Mouse (Mus musculus): Measurements from ENCODE around the gene Dbn1. TPM values are rescaled to one million over a fixed set of nuclear protein-coding genes. Genes with fewer than 3 reads are reported as not detected.

Gene Dbn1
- polyA plus RNA-seq, 1 experiment from 2014 or later = 558 TPM

DNA sequence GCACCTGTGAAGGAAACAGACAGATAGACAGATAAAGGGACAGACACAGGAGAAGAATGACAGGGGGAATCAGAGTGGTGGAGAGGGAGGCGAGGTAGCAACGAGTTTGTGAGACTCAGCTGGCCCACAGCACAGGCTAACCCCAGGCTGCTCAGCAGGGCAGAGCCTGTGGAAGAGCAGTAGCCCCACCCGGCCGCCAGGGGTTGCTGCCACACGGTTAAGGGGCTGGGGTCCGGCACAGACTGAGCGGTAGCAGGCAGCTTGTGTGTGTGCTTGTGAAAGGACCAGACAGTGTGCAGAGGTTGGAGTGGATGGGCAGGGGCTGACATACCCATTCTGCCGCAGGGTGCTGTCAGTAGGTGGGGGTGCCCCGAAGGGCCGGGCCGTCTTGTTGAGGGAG, 20.0 kb upstream of the Dbn1 start:
- WGBS = 58% methylated on average over 11 of the region's 11 CpGs
- H3K36me3 ChIP-seq = peaks cover 65% of the 10 kb centered on the region

DNA sequence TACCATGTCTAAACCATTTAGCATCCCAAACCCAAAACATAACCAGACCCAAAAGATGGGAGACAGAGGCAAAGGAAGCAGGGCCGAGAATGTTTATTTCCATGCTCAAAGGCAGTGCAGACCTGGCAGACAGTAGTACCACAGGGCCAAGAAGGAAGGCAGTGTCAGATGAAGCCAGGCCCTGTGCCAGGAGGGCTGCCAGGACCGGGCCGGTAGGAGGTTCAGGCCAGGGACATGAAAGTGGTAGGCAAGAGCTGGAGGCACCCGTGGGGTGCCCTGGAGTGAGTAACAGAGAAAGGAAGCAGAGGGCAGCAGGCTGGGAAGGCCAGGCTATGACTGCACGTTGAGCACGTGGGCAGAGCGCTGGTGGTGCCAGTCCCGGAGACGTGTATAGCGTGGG, 18.8 kb upstream of the Dbn1 start:
- no peak overlapping the region for H3K4me3 ChIP-seq
- WGBS = 91% methylated on average over 10 of the region's 10 CpGs
- no peaks in the 10 kb centered on the region for H3K9me3 ChIP-seq
- H3K36me3 ChIP-seq = peaks cover 72% of the 10 kb centered on the region
- H3K9ac ChIP-seq (replicated peaks) = no peak overlapping the region
- H3K27ac ChIP-seq (replicated peaks) = no peak overlapping the region
- H3K4me1 ChIP-seq = peaks cover 17% of the 10 kb centered on the region
- no peaks in the 10 kb centered on the region for H3K27me3 ChIP-seq
- no peak overlapping the region for H3K4me2 ChIP-seq (replicated peaks)
- ATAC-seq (ENCODE audit: low FRiP score, low read depth) = no peak

More for the DNA sequence above, 20.0 kb upstream of the Dbn1 start:
- no peak for ATAC-seq (ENCODE audit: low FRiP score, low read depth)
- Histone ChIP-seq H3K4me3 (no peak overlapping the region), H3K4me2 (replicated peaks) (no peak overlapping the region), H3K4me1 (peaks cover 26% of the 10 kb centered on the region), H3K27me3 (no peaks in the 10 kb centered on the region), H3K9ac (replicated peaks) (no peak overlapping the region), H3K9me3 (no peaks in the 10 kb centered on the region), H3K27ac (replicated peaks) (no peak overlapping the region)

DNA sequence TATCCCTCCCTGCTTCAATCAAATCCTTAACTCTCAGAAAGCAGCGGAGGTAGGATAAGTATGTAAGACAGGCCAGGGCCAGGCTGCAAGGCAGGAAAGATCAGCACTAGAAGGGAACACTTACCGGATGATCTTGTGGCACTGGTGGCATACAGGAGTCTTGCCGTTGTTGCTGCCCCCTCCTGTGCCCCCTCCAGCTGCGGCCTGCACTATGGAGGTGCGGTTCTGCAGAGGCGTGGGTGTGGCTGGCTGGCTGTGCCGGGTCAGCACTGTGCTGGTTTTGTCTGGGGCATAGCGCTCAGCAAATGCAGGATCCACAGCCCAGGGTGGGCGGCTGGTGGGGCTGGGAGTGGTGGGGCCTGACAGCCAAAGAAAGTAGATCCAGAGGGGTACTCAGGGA, 17.9 kb upstream of the Dbn1 start:
- no peak overlapping the region for H3K9ac ChIP-seq (replicated peaks)
- WGBS = 93% methylated on average over 9 of the region's 9 CpGs
- peaks cover 72% of the 10 kb centered on the region for H3K36me3 ChIP-seq
- no peak overlapping the region for H3K27ac ChIP-seq (replicated peaks)
- peaks cover 8% of the 10 kb centered on the region for H3K4me1 ChIP-seq
- H3K9me3 ChIP-seq = no peaks in the 10 kb centered on the region
- no peak overlapping the region for H3K4me2 ChIP-seq (replicated peaks)
- H3K27me3 ChIP-seq = no peaks in the 10 kb centered on the region
- H3K4me3 ChIP-seq = no peak overlapping the region
- no peak for ATAC-seq (ENCODE audit: low FRiP score, low read depth)

DNA sequence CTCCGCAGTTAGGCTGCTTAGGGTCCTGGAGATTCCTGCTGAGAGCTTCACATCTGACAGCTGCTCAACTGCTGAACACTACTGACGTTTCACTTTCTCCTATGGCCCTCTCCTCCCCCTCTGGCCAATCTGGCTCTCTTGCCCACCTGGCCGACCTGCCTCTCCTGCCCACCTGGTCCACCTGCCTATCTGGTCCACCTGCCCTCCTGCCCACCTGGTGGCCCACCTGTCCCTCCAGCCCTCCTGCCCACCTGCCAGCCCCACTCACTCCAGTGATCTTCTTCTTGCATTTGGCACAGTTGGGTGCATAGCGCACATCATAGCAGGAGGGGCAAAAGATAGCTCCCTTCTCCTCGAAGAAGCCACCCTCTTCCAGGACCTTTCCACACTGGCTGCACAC, 16.5 kb upstream of the Dbn1 start:
- H3K4me3 ChIP-seq = no peak overlapping the region
- no peak overlapping the region for H3K4me2 ChIP-seq (replicated peaks)
- H3K4me1 ChIP-seq = no peaks in the 10 kb centered on the region
- H3K27ac ChIP-seq (replicated peaks) = no peak overlapping the region
- WGBS = 87% methylated on average over 5 of the region's 5 CpGs
- H3K9ac ChIP-seq (replicated peaks) = no peak overlapping the region
- H3K27me3 ChIP-seq = no peaks in the 10 kb centered on the region
- ATAC-seq (ENCODE audit: low FRiP score, low read depth) = no peak
- H3K9me3 ChIP-seq = no peaks in the 10 kb centered on the region
- peaks cover 74% of the 10 kb centered on the region for H3K36me3 ChIP-seq

DNA sequence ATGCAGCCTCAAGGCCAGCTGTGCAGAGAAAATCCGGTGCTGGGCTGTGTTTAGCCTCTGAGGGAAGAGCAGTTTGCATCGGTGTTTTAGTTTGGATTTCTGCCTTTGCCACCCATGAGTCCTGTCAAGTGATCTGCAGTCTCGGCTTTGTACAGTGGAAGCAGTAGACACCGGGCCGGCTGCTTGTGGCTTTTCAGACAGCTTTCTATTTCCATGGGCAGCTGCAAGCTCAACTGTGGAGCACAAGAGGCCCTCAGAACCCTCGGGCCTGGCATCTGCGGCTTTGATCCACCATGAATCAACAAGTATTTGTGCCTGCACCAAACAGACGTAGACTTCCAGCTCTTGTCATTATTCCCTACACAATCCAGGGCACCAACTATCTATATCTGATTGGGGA, 14.5 kb upstream of the Dbn1 start:
- WGBS = 90% methylated on average over 8 of the region's 8 CpGs
- Histone ChIP-seq H3K36me3 (peaks cover 68% of the 10 kb centered on the region), H3K4me1 (peaks cover 3% of the 10 kb centered on the region), H3K4me3 (no peak overlapping the region), H3K27ac (replicated peaks) (no peak overlapping the region), H3K27me3 (no peaks in the 10 kb centered on the region), H3K9me3 (no peaks in the 10 kb centered on the region), H3K9ac (replicated peaks) (no peak overlapping the region), H3K4me2 (replicated peaks) (no peak overlapping the region)
- no peak for ATAC-seq (ENCODE audit: low FRiP score, low read depth)

DNA sequence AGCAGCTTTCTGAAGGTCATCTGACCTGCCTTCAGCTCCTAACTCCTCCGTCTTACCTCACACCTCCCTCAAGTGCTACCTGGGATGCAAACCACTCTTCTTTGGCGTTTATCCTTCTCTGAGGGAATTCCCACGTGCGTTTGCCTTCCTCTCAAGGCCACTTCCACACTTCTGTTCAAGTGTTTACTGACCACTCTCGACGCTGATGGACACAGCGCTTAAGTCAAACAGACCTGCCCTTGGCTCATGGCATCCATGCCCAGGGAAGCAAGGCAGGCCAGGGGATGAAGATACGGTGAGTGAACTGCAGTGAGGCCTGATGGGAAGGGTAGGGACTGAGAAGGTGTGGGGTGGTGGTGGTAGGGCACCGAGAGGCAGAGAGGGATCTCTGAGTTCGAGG, 12.7 kb upstream of the Dbn1 start:
- H3K27ac ChIP-seq (replicated peaks) = no peak overlapping the region
- H3K27me3 ChIP-seq = no peaks in the 10 kb centered on the region
- WGBS = 88% methylated on average over 10 of the region's 10 CpGs
- H3K4me2 ChIP-seq (replicated peaks) = no peak overlapping the region
- H3K36me3 ChIP-seq = peaks cover 50% of the 10 kb centered on the region
- peaks cover 15% of the 10 kb centered on the region for H3K4me1 ChIP-seq
- H3K9ac ChIP-seq (replicated peaks) = no peak overlapping the region
- H3K9me3 ChIP-seq = no peaks in the 10 kb centered on the region
- ATAC-seq (ENCODE audit: low FRiP score, low read depth) = no peak
- no peak overlapping the region for H3K4me3 ChIP-seq

DNA sequence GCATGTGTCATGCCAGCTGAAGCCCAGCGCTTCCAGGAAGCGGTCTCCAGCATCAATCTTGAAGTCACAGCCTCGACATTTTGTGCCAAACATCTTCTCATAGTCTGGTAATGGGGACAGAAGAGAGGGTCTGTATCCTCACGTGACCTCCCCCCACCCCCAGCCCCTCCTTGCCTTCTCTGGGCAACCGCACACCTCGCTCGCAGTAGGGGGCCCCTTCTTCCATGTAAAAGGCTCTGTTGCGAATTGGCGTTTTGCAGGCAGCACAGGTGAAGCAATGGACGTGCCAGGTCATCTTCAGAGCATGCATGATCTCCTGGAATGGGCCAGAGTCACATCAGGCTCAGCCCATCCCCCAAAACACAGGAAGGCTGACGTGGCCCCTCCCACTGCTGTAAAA, 11.0 kb upstream of the Dbn1 start:
- Histone ChIP-seq H3K4me3 (no peak overlapping the region), H3K27me3 (peaks cover 5% of the 10 kb centered on the region), H3K9ac (replicated peaks) (no peak overlapping the region), H3K4me1 (peaks cover 29% of the 10 kb centered on the region), H3K9me3 (no peaks in the 10 kb centered on the region), H3K27ac (replicated peaks) (no peak overlapping the region), H3K4me2 (replicated peaks) (no peak overlapping the region), H3K36me3 (peaks cover 33% of the 10 kb centered on the region)
- ATAC-seq (ENCODE audit: low FRiP score, low read depth) = no peak
- WGBS = 56% methylated on average over 11 of the region's 11 CpGs

DNA sequence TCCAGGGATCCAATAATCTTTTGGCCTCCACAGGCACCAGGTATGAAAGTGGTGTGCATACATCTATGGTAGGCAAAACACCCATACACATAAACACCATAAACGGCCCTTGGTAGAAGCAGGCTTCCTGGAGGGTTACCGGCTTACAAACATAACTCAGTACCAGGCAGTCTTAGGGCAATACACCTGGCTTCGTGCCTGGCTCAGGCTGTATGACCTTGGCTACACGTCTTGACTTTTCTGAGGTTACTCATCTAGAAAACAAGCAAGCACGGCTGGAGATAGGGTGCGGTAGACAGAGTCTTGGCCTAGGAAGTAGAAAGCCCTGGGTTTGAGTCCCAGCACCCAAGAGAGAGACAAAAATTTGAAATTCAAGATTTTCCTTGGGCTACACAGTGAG, 8.8 kb upstream of the Dbn1 start:
- H3K27me3 ChIP-seq = peaks cover 5% of the 10 kb centered on the region
- H3K4me3 ChIP-seq = no peak overlapping the region
- no peak overlapping the region for H3K4me2 ChIP-seq (replicated peaks)
- H3K36me3 ChIP-seq = peaks cover 17% of the 10 kb centered on the region
- 94% methylated on average over 6 of the region's 6 CpGs for WGBS
- H3K9me3 ChIP-seq = no peaks in the 10 kb centered on the region
- H3K4me1 ChIP-seq = peaks cover 29% of the 10 kb centered on the region
- H3K27ac ChIP-seq (replicated peaks) = no peak overlapping the region
- no peak overlapping the region for H3K9ac ChIP-seq (replicated peaks)
- no peak for ATAC-seq (ENCODE audit: low FRiP score, low read depth)

DNA sequence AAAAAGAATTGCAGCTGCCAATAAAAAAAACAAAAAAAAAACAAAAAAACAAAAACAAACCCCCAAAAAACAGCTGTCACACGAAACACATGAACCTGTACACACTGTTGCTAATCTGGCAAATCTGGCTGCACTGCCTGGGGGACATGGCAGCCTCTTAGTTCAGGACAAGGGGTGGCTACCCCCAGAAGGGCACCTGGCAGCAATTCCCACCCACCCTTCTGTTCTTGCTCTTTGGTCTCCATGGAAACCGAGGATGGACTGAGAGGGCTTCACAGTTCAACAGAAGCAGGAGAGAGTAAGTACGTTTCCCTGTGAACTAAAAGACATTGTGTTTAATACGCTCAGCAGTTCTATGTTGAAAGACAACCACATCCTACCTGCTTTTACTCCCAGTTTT, 7.8 kb upstream of the Dbn1 start:
- Histone ChIP-seq H3K4me3 (no peak overlapping the region), H3K9ac (replicated peaks) (no peak overlapping the region), H3K9me3 (no peaks in the 10 kb centered on the region), H3K4me1 (peaks cover 29% of the 10 kb centered on the region), H3K27ac (replicated peaks) (0 out of 2 replicates have a peak overlapping the region, but pooled peaks have one; percentile 15), H3K4me2 (replicated peaks) (0 out of 2 replicates have a peak overlapping the region, but pooled peaks have one; percentile 11), H3K36me3 (peaks cover 16% of the 10 kb centered on the region), H3K27me3 (peaks cover 5% of the 10 kb centered on the region)
- ATAC-seq (ENCODE audit: low FRiP score, low read depth) = no peak
- 15% methylated on average over 4 of the region's 4 CpGs for WGBS

DNA sequence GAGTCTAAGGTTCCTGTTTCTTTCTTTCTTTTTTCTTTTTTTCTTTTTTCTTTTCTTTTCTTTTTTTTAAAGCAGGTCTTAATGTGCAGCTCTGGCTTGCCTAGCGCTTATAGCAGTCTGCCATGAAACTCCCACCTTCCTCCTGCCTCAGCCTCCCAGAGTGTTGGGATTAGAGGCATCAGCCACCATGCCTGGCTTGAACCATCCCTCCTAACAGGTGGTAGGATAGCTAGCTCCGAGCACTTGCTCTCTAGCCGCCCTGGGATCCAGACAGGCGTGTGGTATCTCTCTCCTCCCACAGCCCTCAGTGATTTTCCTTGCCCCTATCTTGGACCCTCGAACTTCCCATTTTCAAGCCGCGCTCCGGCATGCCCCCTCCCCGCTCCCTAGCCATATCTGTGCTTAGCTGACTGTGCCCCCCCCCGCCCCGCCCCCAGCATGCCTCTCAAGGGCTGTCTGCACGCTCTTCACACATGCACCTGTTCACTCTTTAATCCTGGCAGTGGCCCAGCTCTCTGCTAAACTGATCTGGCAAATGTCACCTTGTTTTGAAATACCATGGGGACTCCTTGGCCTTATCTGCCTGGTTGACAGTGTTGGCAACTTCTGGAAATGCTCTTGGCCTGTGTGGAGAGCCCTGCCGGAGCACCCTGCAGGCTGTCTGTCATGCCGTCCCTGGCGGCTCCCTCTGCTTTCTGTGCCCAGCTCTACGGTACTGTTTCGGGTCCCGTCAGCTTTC, 7.1 kb upstream of the Dbn1 start:
- H3K4me2 ChIP-seq (replicated peaks) = no peak overlapping the region
- 0 out of 2 replicates have a peak, but pooled peaks have one; percentile 47 for ATAC-seq (ENCODE audit: low FRiP score, low read depth)
- peaks cover 29% of the 10 kb centered on the region for H3K4me1 ChIP-seq
- no peak overlapping the region; the same call in 1 of the 2 replicates for H3K27ac ChIP-seq (replicated peaks)
- WGBS = 24% methylated on average over 18 of the region's 18 CpGs
- H3K36me3 ChIP-seq = peaks cover 10% of the 10 kb centered on the region
- H3K9me3 ChIP-seq = no peaks in the 10 kb centered on the region
- H3K9ac ChIP-seq (replicated peaks) = peak overlapping the region; percentile 39; the same call in 1 of the 2 replicates
- no peak overlapping the region for H3K4me3 ChIP-seq
- H3K27me3 ChIP-seq = peaks cover 5% of the 10 kb centered on the region

DNA sequence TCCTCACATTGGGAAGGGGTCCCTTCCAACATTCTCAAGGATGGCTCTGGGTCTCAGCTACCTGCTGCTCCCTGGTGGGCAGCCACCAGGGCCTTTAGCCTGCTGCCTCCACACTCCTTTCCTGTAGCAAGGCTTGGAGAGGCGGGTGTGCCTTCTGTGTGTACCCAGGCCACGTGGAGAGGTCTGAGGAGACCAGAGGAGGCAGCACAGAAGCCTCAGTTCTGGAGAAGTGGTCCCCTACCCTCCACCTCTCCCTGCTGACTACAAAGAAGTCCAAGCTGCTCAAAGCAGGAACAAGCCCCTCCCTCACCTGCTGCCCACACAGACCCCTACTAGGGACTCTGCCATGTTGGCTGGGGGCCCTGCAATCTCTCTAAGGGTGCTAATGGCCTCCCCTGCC, 6.3 kb upstream of the Dbn1 start:
- H3K9ac ChIP-seq (replicated peaks) = no peak overlapping the region
- H3K9me3 ChIP-seq = no peaks in the 10 kb centered on the region
- H3K36me3 ChIP-seq = peaks cover 10% of the 10 kb centered on the region
- no peak for ATAC-seq (ENCODE audit: low FRiP score, low read depth)
- 0 out of 2 replicates have a peak overlapping the region, but pooled peaks have one; percentile 26 for H3K27ac ChIP-seq (replicated peaks)
- H3K27me3 ChIP-seq = peaks cover 5% of the 10 kb centered on the region
- 31% methylated on average over 2 of the region's 2 CpGs for WGBS
- no peak overlapping the region for H3K4me3 ChIP-seq
- H3K4me1 ChIP-seq = peaks cover 30% of the 10 kb centered on the region
- no peak overlapping the region for H3K4me2 ChIP-seq (replicated peaks)

DNA sequence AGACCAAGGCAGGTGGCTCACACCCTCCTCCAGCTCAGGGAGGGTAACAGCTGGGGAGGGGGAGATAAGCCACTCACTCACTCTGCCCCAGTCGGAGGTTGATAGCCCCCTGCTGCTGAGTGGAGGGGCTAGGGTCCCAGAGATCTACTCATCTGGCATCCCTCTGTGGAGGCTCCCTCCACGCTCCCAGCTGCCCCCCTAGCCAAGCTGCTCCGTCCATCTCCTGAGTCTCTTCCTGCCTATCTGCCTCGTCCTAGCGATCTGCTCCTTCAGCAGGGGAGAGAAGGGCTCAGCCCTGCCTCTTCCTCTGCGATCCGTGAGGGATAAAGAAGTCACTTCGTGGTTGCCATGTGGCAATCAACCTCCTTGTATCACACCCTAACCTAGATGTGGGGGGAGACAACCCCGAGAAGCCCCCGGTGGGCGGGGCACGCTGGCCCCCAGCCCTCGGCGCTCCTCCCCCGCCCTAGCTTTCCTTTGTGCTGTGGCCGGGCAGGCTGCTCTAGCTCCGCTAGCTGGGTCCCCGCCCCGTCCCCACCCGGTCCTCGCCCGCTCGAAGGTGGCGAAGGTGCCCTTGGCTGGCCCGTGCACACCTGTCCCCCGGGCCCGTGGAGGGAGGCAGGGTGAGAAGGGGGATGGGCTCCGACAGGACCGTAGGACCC, 864 bp downstream of the Dbn1 start:
- Histone ChIP-seq H3K4me2 (replicated peaks) (peak overlapping the region; percentile 96), H3K9me3 (no peaks in the 10 kb centered on the region), H3K4me1 (peaks cover 58% of the 10 kb centered on the region), H3K27me3 (no peaks in the 10 kb centered on the region), H3K4me3 (peak overlapping the region; percentile 68), H3K9ac (replicated peaks) (peak overlapping the region; percentile 97), H3K36me3 (peaks cover 15% of the 10 kb centered on the region), H3K27ac (replicated peaks) (peak overlapping the region; percentile 99)
- 1% methylated on average over 23 of the region's 29 CpGs for WGBS
- peak; percentile 53 for ATAC-seq (ENCODE audit: low FRiP score, low read depth)
